Mouse (Mus musculus) MEL (cell line): ENCODE results near the gene Pdcd1. TPM values are rescaled to one million over a fixed set of nuclear protein-coding genes. Genes with fewer than 3 reads are reported as not detected.

Experiments
- DNase-seq: peaks from one replicate; pipeline ENCODE4 v3.0.0; 2011; ENCODE audit warnings: low read depth, low spot score
- H3K27ac ChIP-seq: 2 replicates; pipeline ENCODE4 v1.5.1; 2012; ENCODE audit warnings: low read depth, mild to moderate bottlenecking, control low read depth, low read length, moderate library complexity; ENCODE audit not compliant: control insufficient read depth
- H3K27me3 ChIP-seq, 2 experiments: fragments of 150-350 bp in 1 of 2; sonication (generic) in 1 of 2; 2 replicates each; pipeline ENCODE4 v1.6.1; 2012; ENCODE audit warnings: low read length in 2 of 2, mild to moderate bottlenecking in 2 of 2, improper control_type of control experiment in 1 of 2, moderate library complexity in 1 of 2; ENCODE audit not compliant: insufficient read depth in 2 of 2, control insufficient read depth in 1 of 2
- H3K36me3 ChIP-seq, 2 experiments: 2 replicates each; pipeline ENCODE4 v1.6.1; 2012 to 2014; ENCODE audit warnings: low read length in 2 of 2, improper control_type of control experiment in 1 of 2, inconsistent platforms in 1 of 2, mild to moderate bottlenecking in 1 of 2; ENCODE audit not compliant: insufficient read depth in 2 of 2, control insufficient read depth in 1 of 2
- H3K4me1 ChIP-seq, 2 experiments: fragments of 150-350 bp in 1 of 2; sonication (generic) in 1 of 2; 2 replicates each; pipeline ENCODE4 v1.6.1; 2012; ENCODE audit warnings: low read length in 2 of 2, improper control_type of control experiment in 1 of 2, mild to moderate bottlenecking in 1 of 2; ENCODE audit not compliant: insufficient read depth in 2 of 2, control insufficient read depth in 1 of 2
- H3K4me3 ChIP-seq, 2 experiments: fragments of 150-350 bp in 1 of 2; sonication (generic) in 1 of 2; 2 replicates each; pipeline ENCODE4 v1.5.1; 2012; ENCODE audit warnings: low read depth in 2 of 2, low read length in 2 of 2, mild to moderate bottlenecking in 2 of 2, moderate library complexity in 2 of 2, control low read depth in 1 of 2, improper control_type of control experiment in 1 of 2; ENCODE audit not compliant: control insufficient read depth in 1 of 2, insufficient read depth in 1 of 2
- H3K79me2 ChIP-seq: 2 replicates; pipeline ENCODE4 v1.6.1; 2012; ENCODE audit warnings: mild to moderate bottlenecking, low read length, moderate library complexity; ENCODE audit not compliant: control insufficient read depth, poor library complexity, insufficient read depth
- H3K9ac ChIP-seq: 2 replicates; pipeline ENCODE4 v1.6.1; 2012; ENCODE audit warnings: low read depth, mild to moderate bottlenecking, control low read depth, low read length, moderate library complexity; ENCODE audit not compliant: control insufficient read depth, poor library complexity, severe bottlenecking
- H3K9me3 ChIP-seq: fragments of 150-350 bp; sonication (generic); replicated peaks from 2 replicates; pipeline ENCODE4 v1.6.1; 2012; ENCODE audit warnings: mild to moderate bottlenecking, low read length, improper control_type of control experiment, moderate library complexity; ENCODE audit not compliant: insufficient read depth
- BHLHE40 ChIP-seq: IDR thresholded peaks from 2 replicates; pipeline ENCODE4 v1.6.1; 2012; ENCODE audit warnings: low read depth, mild to moderate bottlenecking, inconsistent platforms, low read length, improper control_type of control experiment, borderline replicate concordance
- CHD2 ChIP-seq: IDR thresholded peaks from 2 replicates; pipeline ENCODE4 v1.6.1; 2011; ENCODE audit warnings: low read length, improper control_type of control experiment
- CTCF ChIP-seq, 3 experiments: IDR thresholded peaks in 2 of 3; conservative IDR thresholded peaks in 1 of 3; 2 replicates each; pipeline ENCODE4 v1.5.1; 2011 to 2012; ENCODE audit warnings: low read length in 3 of 3, low read depth in 2 of 3, mild to moderate bottlenecking in 2 of 3, improper control_type of control experiment in 1 of 3, inconsistent platforms in 1 of 3, mixed read lengths in 1 of 3, moderate library complexity in 1 of 3; ENCODE audit not compliant: control insufficient read depth in 1 of 3, insufficient read depth in 1 of 3, poor library complexity in 1 of 3, severe bottlenecking in 1 of 3
- E2F4 ChIP-seq: IDR thresholded peaks from 2 replicates; pipeline ENCODE4 v1.6.1; 2011; ENCODE audit warnings: low read depth, low read length, improper control_type of control experiment, borderline replicate concordance
- EP300 ChIP-seq, 2 experiments: IDR thresholded peaks; 2 replicates each; pipeline ENCODE4 v1.6.1; 2011; ENCODE audit warnings: improper control_type of control experiment in 2 of 2, low read length in 2 of 2, low read depth in 1 of 2, mild to moderate bottlenecking in 1 of 2
- ETS1 ChIP-seq: IDR thresholded peaks from 2 replicates; pipeline ENCODE4 v1.6.1; 2012; ENCODE audit warnings: low read depth, mild to moderate bottlenecking, inconsistent platforms, low read length, improper control_type of control experiment, moderate library complexity
- GATA1 ChIP-seq: IDR thresholded peaks from 2 replicates; pipeline ENCODE4 v1.6.1; 2011; ENCODE audit warnings: low read depth, low read length, improper control_type of control experiment
- HCFC1 ChIP-seq: IDR thresholded peaks from 2 replicates; pipeline ENCODE4 v1.6.1; 2012; ENCODE audit warnings: low read depth, mild to moderate bottlenecking, inconsistent platforms, low read length, improper control_type of control experiment, moderate library complexity
- KAT2A ChIP-seq: conservative IDR thresholded peaks from 2 replicates; pipeline ENCODE4 v1.6.1; 2012; ENCODE audit warnings: low read depth, low read length, improper control_type of control experiment, inconsistent platforms
- MAFK ChIP-seq: IDR thresholded peaks from 2 replicates; pipeline ENCODE4 v1.6.1; 2011; ENCODE audit warnings: low read depth, mild to moderate bottlenecking, low read length, improper control_type of control experiment, borderline replicate concordance
- MAX ChIP-seq: IDR thresholded peaks from 2 replicates; pipeline ENCODE4 v1.6.1; 2011; ENCODE audit warnings: low read length, improper control_type of control experiment
- MEF2A ChIP-seq: IDR thresholded peaks from 2 replicates; pipeline ENCODE4 v1.6.1; 2014; ENCODE audit warnings: low read depth, mild to moderate bottlenecking, inconsistent platforms, low read length, improper control_type of control experiment; ENCODE audit not compliant: poor library complexity, insufficient replicate concordance, severe bottlenecking; ENCODE audit errors: extremely low read depth
- NELFE ChIP-seq: IDR thresholded peaks from 2 replicates; pipeline ENCODE4 v1.6.1; 2011; ENCODE audit warnings: low read depth, low read length, improper control_type of control experiment
- NRF1 ChIP-seq: IDR thresholded peaks from 2 replicates; pipeline ENCODE4 v1.6.1; 2014; ENCODE audit warnings: low read depth, mild to moderate bottlenecking, inconsistent platforms, low read length, improper control_type of control experiment, moderate library complexity; ENCODE audit not compliant: poor library complexity, insufficient read depth, severe bottlenecking
- POLR2AphosphoS5 ChIP-seq: IDR thresholded peaks from 2 replicates; pipeline ENCODE4 v1.6.1; 2012; ENCODE audit warnings: low read depth, borderline replicate concordance, mild to moderate bottlenecking, inconsistent platforms, low read length, moderate library complexity, mixed read lengths
- SIN3A ChIP-seq: IDR thresholded peaks from 2 replicates; pipeline ENCODE4 v1.6.1; 2012; ENCODE audit warnings: low read length, improper control_type of control experiment, inconsistent platforms
- SMC3 ChIP-seq: IDR thresholded peaks from 2 replicates; pipeline ENCODE4 v1.6.1; 2011; ENCODE audit warnings: low read depth, low read length, improper control_type of control experiment
- TAL1 ChIP-seq: IDR thresholded peaks from 2 replicates; pipeline ENCODE4 v1.6.1; 2012; ENCODE audit warnings: mild to moderate bottlenecking, inconsistent platforms, low read length, moderate library complexity, mixed read lengths
- TBP ChIP-seq: IDR thresholded peaks from 2 replicates; pipeline ENCODE4 v1.8.0; 2011; ENCODE audit warnings: low read depth, low read length, improper control_type of control experiment
- UBTF ChIP-seq: IDR thresholded peaks from 2 replicates; pipeline ENCODE4 v1.6.1; 2012; ENCODE audit warnings: low read depth, mild to moderate bottlenecking, inconsistent platforms, low read length, improper control_type of control experiment, moderate library complexity, borderline replicate concordance; ENCODE audit not compliant: insufficient read depth
- ZKSCAN1 ChIP-seq: IDR thresholded peaks from 2 replicates; pipeline ENCODE4 v1.6.1; 2012; ENCODE audit warnings: low read depth, mild to moderate bottlenecking, inconsistent platforms, low read length, improper control_type of control experiment, moderate library complexity
- ZMIZ1 ChIP-seq: IDR thresholded peaks from 2 replicates; pipeline ENCODE4 v1.6.1; 2012; ENCODE audit warnings: low read depth, mild to moderate bottlenecking, inconsistent platforms, low read length, improper control_type of control experiment, moderate library complexity
- ZNF384 ChIP-seq: IDR thresholded peaks from 2 replicates; pipeline ENCODE4 v1.6.1; 2012; ENCODE audit warnings: low read depth, mild to moderate bottlenecking, inconsistent platforms, low read length, improper control_type of control experiment
- polyA plus RNA-seq, 2 experiments: library from polyadenylated mRNA; stranded (reverse) in 1 of 2; unstranded in 1 of 2; fragments of >175 nt in 1 of 2; fragments of >200 nt in 1 of 2; gene quantifications; 2 replicates each; pipeline versions ENCODE4 v1.2.1 to v1.2.4; 2012; ENCODE audit warnings: low replicate concordance in 2 of 2, low read depth in 1 of 2; ENCODE audit not compliant: insufficient read length in 2 of 2, insufficient read depth in 1 of 2, missing spikeins in 1 of 2
- total RNA-seq: library from RNA; depleted of rRNA; stranded (reverse); fragments of 300-350 nt; gene quantifications from 2 replicates; pipeline ENCODE4 v1.2.3, GENCODE M21; 2012

The Pdcd1 gene
- total and polyA plus RNA-seq, 3 experiments, result 0.13 TPM; not detected in 2

DNA sequence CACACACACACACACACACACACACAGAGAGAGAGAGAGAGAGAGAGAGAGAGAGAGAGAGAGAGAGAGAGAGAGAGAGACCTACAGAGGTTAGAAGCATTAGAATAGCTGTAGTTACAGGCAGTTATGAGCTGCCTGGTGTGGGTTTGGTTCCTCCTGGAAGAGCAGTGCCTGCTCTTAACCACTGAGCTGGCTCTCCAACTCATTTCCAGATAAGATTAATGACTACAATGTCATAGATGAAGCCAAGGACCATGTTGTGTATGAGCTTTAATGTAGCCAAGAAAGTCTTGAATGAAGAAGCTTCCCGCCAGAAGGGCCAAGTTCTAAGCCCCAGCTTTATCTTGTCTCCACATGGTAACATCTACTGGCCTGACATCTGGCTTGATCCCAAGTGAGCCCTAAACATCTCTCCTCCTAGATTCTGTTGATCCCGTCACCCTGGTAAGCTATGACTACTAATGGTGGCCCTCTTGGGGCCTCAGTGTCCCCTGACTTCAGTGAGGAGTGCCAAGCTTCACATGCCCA lies 19.2 kb downstream of the Pdcd1 start (continued):
- TF ChIP-seq NRF1, result no peak
- TF ChIP-seq SMC3, result peak; percentile 22; the same call in 1 of the 2 replicates
- TF ChIP-seq TAL1, result no peak
- no peak for TF ChIP-seq TBP
- TF ChIP-seq ZNF384, result no peak
- no peak for TF ChIP-seq ZMIZ1
- no peak for TF ChIP-seq POLR2AphosphoS5
- TF ChIP-seq SIN3A, result no peak; the same call in 1 of the 2 replicates
- TF ChIP-seq GATA1, result peak; percentile 65
- TF ChIP-seq, all 39 proteins: peak for 10

DNA sequence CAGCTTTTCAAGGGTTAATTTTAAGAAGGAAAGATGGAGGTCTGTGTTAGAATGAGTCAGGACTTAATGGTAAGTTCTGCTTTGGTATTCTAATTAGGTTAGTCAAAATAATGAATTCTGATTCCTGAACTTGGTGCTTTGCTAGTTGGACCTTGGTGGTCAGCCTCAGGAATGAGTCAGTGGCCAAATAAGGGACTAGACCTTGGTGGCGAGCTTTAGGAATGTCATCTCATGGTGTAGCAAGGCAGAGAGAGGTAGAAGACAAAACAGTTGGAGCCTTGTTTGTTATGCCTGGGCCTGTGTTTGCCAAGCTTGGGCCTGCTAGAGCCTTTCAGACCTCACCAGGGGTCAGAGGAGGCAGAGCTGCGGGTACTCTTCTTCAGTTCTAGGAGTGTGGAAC lies 23.6 kb downstream of the Pdcd1 start:
- TF ChIP-seq ZKSCAN1 (no peak), E2F4 (no peak), EP300 (IDR thresholded peaks at IDR 0.05; ENCODE audit: low read depth in 1 of 2, low read length in 2 of 2) (no peak), CHD2 (no peak), UBTF (no peak), ZMIZ1 (no peak), KAT2A (no peak), BHLHE40 (no peak), CTCF (IDR thresholded peaks at IDR 0.05 in 2 of 3, conservative IDR thresholded peaks at IDR 0.05 in 1 of 3; ENCODE audit: control insufficient read depth in 1 of 3, insufficient read depth in 1 of 3, low read depth in 2 of 3, low read length in 3 of 3, poor library complexity in 1 of 3, severe bottlenecking in 1 of 3) (no peak), MEF2A (no peak), MAX (no peak), ETS1 (no peak), MAFK (no peak), HCFC1 (no peak), NELFE (no peak)
- Histone ChIP-seq H3K27me3 (peaks cover 0 to 3% of the 10 kb centered on the region in 2 experiments; a peak in 3 of 4 replicates), H3K9me3 (no peaks in the 10 kb centered on the region)

More for the DNA sequence above, 23.6 kb downstream of the Pdcd1 start:
- peaks cover 0 to 10% of the 10 kb centered on the region in 2 experiments; a peak in 2 of 4 replicates for H3K36me3 ChIP-seq
- H3K27ac ChIP-seq, result no peak overlapping the region
- peaks cover 10 to 12% of the 10 kb centered on the region in 2 experiments for H3K4me1 ChIP-seq
- H3K9ac ChIP-seq, result no peak overlapping the region
- no peak for DNase-seq
- no peak overlapping the region for H3K4me3 ChIP-seq
- H3K79me2 ChIP-seq, result no peaks in the 10 kb centered on the region
